Mouse (Mus musculus) T-helper 1 cell (primary cell): Measurements from ENCODE around the gene Gm10058.
"Not testable (repeated sequence)": the region's sequence is repeated elsewhere in the genome, so short reads cannot be mapped to it uniquely, and the experiment has no call there.

Experiments
- in situ Hi-C: fragments of 300-600 bp; cut with MboI, MseI; formaldehyde crosslinking; loops from one replicate; pipeline ENCODE4 v1.15.1; 2025; ENCODE audit warnings: high pct_unique_total_duplicates

Gene Gm10058

DNA sequence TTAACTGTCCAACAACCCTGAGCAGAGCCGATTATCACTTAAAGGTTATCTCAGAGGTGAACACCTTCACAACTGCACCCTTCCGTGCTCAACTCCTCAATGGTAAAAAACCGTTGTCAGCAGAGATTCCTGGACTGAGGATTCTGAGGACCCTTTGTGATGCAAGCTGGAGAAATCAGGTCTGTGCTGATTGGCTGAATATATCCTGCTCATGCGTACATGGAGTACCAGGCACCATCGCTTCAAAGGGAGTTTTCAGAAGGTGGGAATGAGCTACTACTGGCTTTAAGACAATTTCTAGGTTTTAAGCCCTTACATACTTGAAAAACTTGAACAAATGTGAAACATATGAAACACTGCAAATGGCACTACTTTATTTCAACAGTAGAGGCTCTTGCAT lies at the start of gene Gm10058:
TSS of gene Gm10058 (minus strand) at position 101 of the 400 bp plus-strand sequence.
- in situ Hi-C loops: not testable (repeated sequence)
